Mouse (Mus musculus) midbrain, embryonic 11.5 days (tissue): ENCODE measurements at regions not wholly inside any gene's neighbourhood (a gene's known extent, or its start where the extent isn't known, plus 50 kb on each side); places are given as distances from the start of the nearest gene placed in this dataset.
"Not testable (repeated sequence)": the region's sequence is repeated elsewhere in the genome, so short reads cannot be mapped to it uniquely, and the experiment has no call there.

Experiments
- ATAC-seq: fragments of 200-750 bp; cut with Nextera tagmentation; 2 replicates; pipeline ENCODE4 v1.8.0; 2017; ENCODE audit warnings: moderate TSS enrichment, moderate library complexity; ENCODE audit not compliant: low FRiP score
- DNase-seq: peaks from one replicate; pipeline ENCODE4 v3.0.0; 2015; ENCODE audit warnings: low spot score; ENCODE audit errors: missing footprints
- H3K27ac ChIP-seq: fragments of 300-500 bp; sonication (generic); 2 replicates; pipeline ENCODE4 v1.5.1; 2014; ENCODE audit warnings: low read depth, low read length
- H3K27me3 ChIP-seq: fragments of 300-500 bp; sonication (generic); 2 replicates; pipeline ENCODE4 v1.6.1; 2014; ENCODE audit warnings: mild to moderate bottlenecking, low read length, moderate library complexity, mixed read lengths; ENCODE audit not compliant: control insufficient read depth, insufficient read depth
- H3K36me3 ChIP-seq: fragments of 300-500 bp; sonication (generic); 2 replicates; pipeline ENCODE4 v1.6.1; 2014; ENCODE audit warnings: mild to moderate bottlenecking, low read length, moderate library complexity, mixed read lengths; ENCODE audit not compliant: control insufficient read depth, insufficient read depth
- H3K4me1 ChIP-seq: fragments of 300-500 bp; sonication (generic); 2 replicates; pipeline ENCODE4 v1.6.1; 2014; ENCODE audit warnings: low read length; ENCODE audit not compliant: control insufficient read depth, insufficient read depth
- H3K4me2 ChIP-seq: fragments of 300-500 bp; sonication (generic); 2 replicates; pipeline ENCODE4 v1.6.1; 2014; ENCODE audit warnings: mild to moderate bottlenecking, moderate library complexity
- H3K4me3 ChIP-seq: fragments of 300-500 bp; sonication (generic); 2 replicates; pipeline ENCODE4 v1.5.1; 2014; ENCODE audit warnings: low read depth, low read length
- H3K9ac ChIP-seq: fragments of 300-500 bp; sonication (generic); 2 replicates; pipeline ENCODE4 v1.6.1; 2014; ENCODE audit warnings: low read length
- H3K9me3 ChIP-seq: fragments of 300-500 bp; sonication (generic); 2 replicates; pipeline ENCODE4 v1.6.1; 2016; ENCODE audit warnings: low read length; ENCODE audit not compliant: control insufficient read depth
- WGBS: fragments of 180-500 bp; shearing (Covaris S2); extraction: QIAGEN DNeasy Blood & Tissue Kit; methylation state at CpG from one replicate; pipeline ENCODE4 v1.1.7; 2014; 5-methylcytosine and 5-hydroxymethylcytosine counted together

DNA sequence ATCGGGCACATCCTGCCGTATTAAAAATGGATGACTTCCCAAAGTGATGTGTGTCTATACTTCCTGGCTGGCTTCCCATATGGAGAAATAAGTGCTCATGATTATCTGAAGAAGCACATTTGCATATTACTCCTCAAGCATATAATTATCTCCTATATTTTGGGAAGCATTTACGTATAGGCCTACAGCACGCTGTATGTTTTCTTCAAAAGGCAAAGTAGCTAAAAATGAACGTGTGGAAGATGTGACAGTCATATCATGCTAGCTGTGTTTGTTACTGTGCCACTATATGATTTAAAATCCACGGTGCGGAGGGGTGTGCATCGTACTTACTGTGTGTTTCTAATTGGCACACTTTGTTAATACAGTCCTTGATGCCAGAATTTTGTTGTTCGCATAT lies 242.7 kb downstream of the Antxr2 start:
- no peak overlapping the region for H3K27ac ChIP-seq
- no peak overlapping the region for H3K9ac ChIP-seq
- H3K9me3 ChIP-seq: no peaks in the 10 kb centered on the region
- no peaks in the 10 kb centered on the region for H3K27me3 ChIP-seq
- WGBS: 91% methylated on average over 9 of the region's 9 CpGs
- no peaks in the 10 kb centered on the region for H3K36me3 ChIP-seq
- no peak overlapping the region for H3K4me3 ChIP-seq
- no peak for ATAC-seq
- no peaks in the 10 kb centered on the region for H3K4me1 ChIP-seq
- DNase-seq: no peak
- no peak overlapping the region for H3K4me2 ChIP-seq

DNA sequence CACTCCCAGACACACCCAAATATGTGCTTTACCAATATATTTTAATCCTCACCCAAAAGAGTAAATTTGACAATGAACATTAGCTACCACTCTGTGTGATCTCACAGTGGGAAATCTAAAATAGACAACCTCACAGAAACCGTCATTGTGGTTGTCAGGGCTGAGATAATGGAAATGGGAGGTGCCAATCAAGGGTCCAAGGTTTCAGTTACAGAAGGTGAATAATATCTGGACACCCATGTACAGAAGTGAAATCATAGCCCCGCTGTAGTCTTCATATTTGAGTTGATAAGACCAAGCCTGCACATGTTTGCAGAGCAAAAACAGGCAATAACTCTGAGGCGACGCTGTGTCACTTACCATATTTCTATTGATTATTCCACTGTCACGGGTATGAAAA lies 243.8 kb downstream of the Antxr2 start:
- ATAC-seq (no peak), DNase-seq (no peak)
- no peak overlapping the region for H3K9ac ChIP-seq
- no peaks in the 10 kb centered on the region for H3K36me3 ChIP-seq
- H3K4me1 ChIP-seq: no peaks in the 10 kb centered on the region
- no peaks in the 10 kb centered on the region for H3K9me3 ChIP-seq
- 88% methylated on average over 5 of the region's 5 CpGs for WGBS
- H3K4me2 ChIP-seq: no peak overlapping the region
- no peaks in the 10 kb centered on the region for H3K27me3 ChIP-seq
- H3K27ac ChIP-seq: no peak overlapping the region
- H3K4me3 ChIP-seq: no peak overlapping the region

GRCm38 (mm10) chr5:97775100-97775499 lies 255.7 kb downstream of the Antxr2 start:
- not testable (repeated sequence) for H3K4me1 ChIP-seq, H3K9me3 ChIP-seq, DNase-seq, H3K27ac ChIP-seq, H3K4me3 ChIP-seq, ATAC-seq, H3K36me3 ChIP-seq, H3K27me3 ChIP-seq, H3K9ac ChIP-seq, H3K4me2 ChIP-seq
- WGBS: 91% methylated on average over 3 of the region's 3 CpGs

GRCm38 (mm10) chr5:97773451-97773850 lies 257.4 kb downstream of the Antxr2 start:
- not testable (repeated sequence) for H3K4me3 ChIP-seq, DNase-seq, H3K9ac ChIP-seq, H3K36me3 ChIP-seq, H3K4me1 ChIP-seq, H3K27me3 ChIP-seq, H3K4me2 ChIP-seq, ATAC-seq, H3K27ac ChIP-seq, H3K9me3 ChIP-seq
- WGBS: 75% methylated on average over 4 of the region's 4 CpGs

DNA sequence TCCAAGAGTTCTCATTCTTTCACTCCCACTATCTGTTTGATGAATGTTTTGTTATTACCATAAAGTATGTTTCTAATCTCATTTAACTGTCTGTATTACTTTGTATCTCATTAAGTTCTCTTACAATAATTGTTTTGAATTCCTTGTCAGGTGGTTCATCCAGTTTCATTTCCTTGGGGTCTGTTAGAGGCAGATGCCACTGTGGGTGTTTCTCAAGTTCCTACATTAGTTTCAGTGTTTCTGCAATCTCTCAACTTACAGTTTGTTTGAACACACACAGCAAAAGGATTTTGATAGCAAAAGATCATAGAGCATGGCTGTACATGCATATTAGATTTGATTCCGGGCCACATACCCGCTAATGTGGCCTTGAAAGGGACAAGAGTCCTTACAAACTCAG lies 280.5 kb upstream of the Gk2 start:
- no peak overlapping the region for H3K4me3 ChIP-seq
- no peaks in the 10 kb centered on the region for H3K9me3 ChIP-seq
- WGBS: 96% methylated on average over 2 of the region's 2 CpGs
- H3K4me1 ChIP-seq: no peaks in the 10 kb centered on the region
- no peak overlapping the region for H3K27ac ChIP-seq
- no peak overlapping the region for H3K9ac ChIP-seq
- H3K36me3 ChIP-seq: no peaks in the 10 kb centered on the region
- no peaks in the 10 kb centered on the region for H3K27me3 ChIP-seq
- no peak overlapping the region for H3K4me2 ChIP-seq
- no peak for DNase-seq
- no peak for ATAC-seq

- Histone ChIP-seq H3K9ac (no peak overlapping the region), H3K9me3 (no peaks in the 10 kb centered on the region), H3K4me1 (no peaks in the 10 kb centered on the region), H3K4me2 (no peak overlapping the region), H3K36me3 (no peaks in the 10 kb centered on the region), H3K27ac (no peak overlapping the region), H3K4me3 (no peak overlapping the region), H3K27me3 (no peaks in the 10 kb centered on the region)
- ATAC-seq: no peak
- no peak for DNase-seq
- WGBS: 72% methylated on average over 4 of the region's 4 CpGs
Observed at GRCm38 (mm10) chr5:97730920-97731319, 274.1 kb upstream of the Gk2 start.

GRCm38 (mm10) chr5:97719364-97719763 lies 262.5 kb upstream of the Gk2 start:
- peak; percentile 84 for DNase-seq
- not testable (repeated sequence) for H3K27ac ChIP-seq
- 0 out of 2 replicates have a peak, but pooled peaks have one; percentile 30 for ATAC-seq

GRCm38 (mm10) chr5:97705270-97705669 lies 248.4 kb upstream of the Gk2 start:
- no peaks in the 10 kb centered on the region for H3K27me3 ChIP-seq
- no peaks in the 10 kb centered on the region for H3K36me3 ChIP-seq
- DNase-seq (no peak), ATAC-seq (no peak)
- no peak overlapping the region for H3K4me3 ChIP-seq
- H3K9me3 ChIP-seq: no peaks in the 10 kb centered on the region
- no peak overlapping the region for H3K4me2 ChIP-seq
- 88% methylated on average over 3 of the region's 3 CpGs for WGBS
- no peak overlapping the region for H3K27ac ChIP-seq
- H3K9ac ChIP-seq: no peak overlapping the region
- H3K4me1 ChIP-seq: no peaks in the 10 kb centered on the region

More at GRCm38 (mm10) chr5:97719364-97719763, 262.5 kb upstream of the Gk2 start:
- not testable (repeated sequence) for H3K36me3 ChIP-seq, H3K9me3 ChIP-seq, H3K27me3 ChIP-seq, H3K4me3 ChIP-seq, H3K4me2 ChIP-seq, H3K9ac ChIP-seq, H3K4me1 ChIP-seq
- 49% methylated on average over 4 of the region's 4 CpGs for WGBS

- Histone ChIP-seq H3K36me3 (no peaks in the 10 kb centered on the region), H3K9me3 (no peaks in the 10 kb centered on the region), H3K4me3 (no peak overlapping the region), H3K27ac (no peak overlapping the region), H3K9ac (no peak overlapping the region), H3K4me1 (no peaks in the 10 kb centered on the region), H3K4me2 (no peak overlapping the region), H3K27me3 (no peaks in the 10 kb centered on the region)
- ATAC-seq (no peak), DNase-seq (no peak)
- WGBS: 92% methylated on average over 3 of the region's 3 CpGs
Observed at GRCm38 (mm10) chr5:97700507-97700906, 243.7 kb upstream of the Gk2 start.

DNA sequence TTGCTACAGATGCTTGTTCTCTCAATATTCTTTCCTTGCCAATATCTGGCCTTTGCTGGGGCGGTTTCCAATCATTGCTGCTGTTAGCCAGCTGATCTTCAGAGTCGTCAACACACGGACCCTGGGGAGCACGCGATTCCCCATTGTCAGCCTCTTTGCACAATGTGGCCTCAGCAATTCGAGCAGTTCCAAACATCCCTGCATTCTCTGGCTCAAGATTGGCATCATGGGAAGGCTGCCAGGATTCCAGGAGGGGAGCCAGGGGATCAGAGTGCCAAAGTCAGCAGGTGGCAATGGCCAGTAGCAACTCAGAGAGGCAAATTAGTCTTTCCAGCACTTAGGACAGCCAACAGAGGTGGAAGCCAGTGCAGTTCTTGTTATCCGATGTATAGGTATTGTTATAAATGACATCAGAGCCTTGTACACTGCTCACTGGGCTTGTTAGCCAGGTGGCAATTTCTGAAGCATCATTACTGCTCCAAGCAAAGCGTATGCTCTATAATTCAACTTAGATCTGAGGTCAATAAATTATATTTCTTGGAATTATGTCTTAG lies 240.8 kb upstream of the Gk2 start:
- no peak overlapping the region for H3K27ac ChIP-seq
- ATAC-seq (no peak), DNase-seq (no peak)
- H3K27me3 ChIP-seq: no peaks in the 10 kb centered on the region
- H3K4me3 ChIP-seq: no peak overlapping the region
- no peaks in the 10 kb centered on the region for H3K4me1 ChIP-seq
- no peaks in the 10 kb centered on the region for H3K36me3 ChIP-seq
- no peak overlapping the region for H3K9ac ChIP-seq
- H3K4me2 ChIP-seq: no peak overlapping the region
- no peaks in the 10 kb centered on the region for H3K9me3 ChIP-seq
- WGBS: 69% methylated on average over 8 of the region's 8 CpGs
